Mouse (Mus musculus): ENCODE results near the gene Arrb1.

DNA sequence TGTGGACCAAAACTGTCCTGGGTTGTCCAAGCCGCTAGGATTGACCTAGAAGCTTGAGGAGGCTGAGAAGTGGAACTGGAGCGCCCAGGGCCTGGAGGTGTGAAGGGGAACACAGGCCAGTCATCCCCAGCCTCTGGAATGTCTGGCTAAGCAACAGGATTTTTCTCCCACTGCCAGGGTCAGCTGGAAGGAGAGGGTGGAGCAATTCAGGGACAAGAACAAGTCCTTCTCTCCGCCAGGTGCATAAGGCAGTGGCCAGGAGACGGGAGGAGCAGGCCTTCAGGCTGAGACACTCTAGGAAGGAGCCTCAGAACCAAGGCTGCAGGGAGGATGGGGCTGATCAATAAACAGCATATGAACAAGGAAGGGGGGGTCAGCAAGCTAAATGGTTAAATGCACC is 3.2 kb downstream of the Arrb1 start:
- TF ChIP-seq GATA1 (IDR thresholded peaks at IDR 0.05; ENCODE audit: low read length) (no peak), TAL1 (IDR thresholded peaks at IDR 0.05; ENCODE audit: low read length) (no peak)

Measured in erythroblast, embryonic 14.5 days (primary cell).